Mouse (Mus musculus) brain, embryonic 14.5 days (tissue): ENCODE measurements at regions not wholly inside any gene's neighbourhood (a gene's known extent, or its start where the extent isn't known, plus 50 kb on each side); places are given as distances from the start of the nearest gene placed in this dataset.

Experiments
- CTCF ChIP-seq: fragments of 200-500 bp; IDR thresholded peaks from 2 replicates; pipeline ENCODE4 v1.5.1; 2012; ENCODE audit warnings: inconsistent platforms, mild to moderate bottlenecking, moderate library complexity, borderline replicate concordance; ENCODE audit not compliant: insufficient read depth, insufficient read length; ENCODE audit errors: extremely low read depth
- POLR2A ChIP-seq: fragments of 200-500 bp; IDR thresholded peaks from 2 replicates; pipeline ENCODE4 v1.6.1; 2012; ENCODE audit warnings: mild to moderate bottlenecking, inconsistent platforms, borderline replicate concordance; ENCODE audit not compliant: poor library complexity, insufficient read depth, insufficient read length, severe bottlenecking; ENCODE audit errors: extremely low read depth

DNA sequence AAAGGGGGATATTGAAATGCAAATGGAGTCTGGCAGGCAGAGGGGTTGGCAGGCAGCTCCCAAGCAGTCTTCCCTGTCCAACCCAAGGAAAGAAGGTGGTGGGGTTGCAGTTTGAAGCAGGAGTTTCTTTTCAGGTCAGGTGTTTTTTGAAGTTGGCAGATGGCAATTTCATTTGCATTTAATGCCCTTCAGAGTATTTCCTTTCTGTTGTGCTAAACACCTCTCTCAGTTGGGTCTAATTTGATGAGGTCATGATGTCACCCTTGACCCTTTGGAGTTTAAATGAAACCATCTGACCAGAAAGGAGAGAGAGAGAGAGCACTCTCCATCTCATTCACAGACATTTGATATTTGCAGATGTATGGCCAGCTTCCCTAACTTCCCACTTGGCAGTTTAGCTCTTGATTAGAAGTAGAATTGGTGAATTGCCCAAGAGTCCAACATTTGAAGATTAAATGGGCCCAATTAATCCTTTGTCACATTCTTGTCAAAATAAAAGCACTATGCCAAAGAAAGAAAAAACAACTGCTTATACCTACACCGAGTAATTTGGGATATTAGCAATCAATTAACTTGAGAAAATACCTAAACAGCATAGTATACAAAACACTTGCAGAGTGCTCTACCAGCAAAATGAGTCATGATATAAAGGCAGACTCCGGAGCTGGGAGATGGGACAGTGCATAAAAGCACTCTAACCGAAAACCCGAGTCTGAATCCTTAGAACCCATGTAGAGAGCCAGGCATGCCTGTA lies 111.8 kb upstream of the Rab11fip2 start:
- no peak for TF ChIP-seq CTCF
- TF ChIP-seq POLR2A, result no peak
